Mouse (Mus musculus) bone marrow macrophage, adult 2 months (primary cell): ENCODE results near the gene Rptor.

Experiments
- CTCF ChIP-seq: IDR thresholded peaks from 2 replicates; pipeline ENCODE4 v1.5.1; 2012; ENCODE audit warnings: low read depth, mild to moderate bottlenecking, low read length, moderate library complexity
- POLR2A ChIP-seq: IDR thresholded peaks from 2 replicates; pipeline ENCODE4 v1.6.1; 2012; ENCODE audit warnings: mild to moderate bottlenecking, low read depth, low read length, borderline replicate concordance

- TF ChIP-seq POLR2A (no peak), CTCF (no peak)
Measured at GRCm38 (mm10) chr11:119874841-119875240, 272.1 kb downstream of the Rptor start.
